Mouse (Mus musculus): ENCODE measurements around the gene Pyy.

Gene Pyy

GRCm38 (mm10) chr11:102107732-102108131, at the start of gene Pyy:
Gene Pyy (minus strand): TSS chr11:102107832.
- no peak for DNase-seq (ENCODE audit: low read depth)

GRCm38 (mm10) chr11:102156786-102157089, 49.1 kb upstream of the Pyy start:
- no peak for DNase-seq (ENCODE audit: low read depth)

DNA sequence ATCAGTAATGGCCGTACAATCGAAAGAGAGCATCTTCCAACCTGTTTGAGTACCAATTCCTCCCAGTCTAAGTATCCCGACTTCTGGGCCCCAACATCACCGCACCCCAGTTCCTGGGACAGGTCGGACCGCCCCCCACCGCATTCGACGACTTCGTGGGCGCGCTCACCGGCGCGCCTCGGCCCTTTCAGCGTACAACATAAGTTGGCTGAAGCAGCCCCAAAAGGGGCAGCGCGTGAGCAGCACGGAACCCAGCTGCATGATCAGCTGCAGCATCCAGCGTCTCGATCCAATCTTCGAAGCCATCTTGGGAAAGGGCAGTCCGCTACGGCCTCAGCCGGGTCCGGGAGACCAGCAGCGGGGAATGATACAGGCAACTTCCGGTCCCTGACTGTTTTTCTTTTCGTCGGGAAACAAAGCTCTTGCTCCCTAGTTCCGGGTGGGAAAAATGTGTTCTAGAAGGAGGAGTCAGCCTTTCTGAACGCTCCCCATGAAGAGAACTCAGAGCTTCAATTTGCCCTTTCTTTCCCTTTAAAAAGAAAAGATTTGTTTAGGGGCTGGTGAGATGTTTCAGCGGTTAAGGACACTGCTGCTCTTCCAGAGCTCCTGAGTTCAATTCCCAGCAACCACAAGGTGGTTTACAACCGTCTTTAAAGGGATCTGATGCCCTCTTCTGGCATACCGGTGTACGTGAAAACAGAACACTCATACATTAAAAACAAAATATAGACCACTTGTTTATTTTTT, 48.6 kb upstream of the Pyy start, which contains the start of gene Tmem101:
TSS of gene Tmem101 (minus strand) at position 366 of the 747 bp plus-strand sequence.
- peak; percentile 96 for DNase-seq (ENCODE audit: low read depth)

DNA sequence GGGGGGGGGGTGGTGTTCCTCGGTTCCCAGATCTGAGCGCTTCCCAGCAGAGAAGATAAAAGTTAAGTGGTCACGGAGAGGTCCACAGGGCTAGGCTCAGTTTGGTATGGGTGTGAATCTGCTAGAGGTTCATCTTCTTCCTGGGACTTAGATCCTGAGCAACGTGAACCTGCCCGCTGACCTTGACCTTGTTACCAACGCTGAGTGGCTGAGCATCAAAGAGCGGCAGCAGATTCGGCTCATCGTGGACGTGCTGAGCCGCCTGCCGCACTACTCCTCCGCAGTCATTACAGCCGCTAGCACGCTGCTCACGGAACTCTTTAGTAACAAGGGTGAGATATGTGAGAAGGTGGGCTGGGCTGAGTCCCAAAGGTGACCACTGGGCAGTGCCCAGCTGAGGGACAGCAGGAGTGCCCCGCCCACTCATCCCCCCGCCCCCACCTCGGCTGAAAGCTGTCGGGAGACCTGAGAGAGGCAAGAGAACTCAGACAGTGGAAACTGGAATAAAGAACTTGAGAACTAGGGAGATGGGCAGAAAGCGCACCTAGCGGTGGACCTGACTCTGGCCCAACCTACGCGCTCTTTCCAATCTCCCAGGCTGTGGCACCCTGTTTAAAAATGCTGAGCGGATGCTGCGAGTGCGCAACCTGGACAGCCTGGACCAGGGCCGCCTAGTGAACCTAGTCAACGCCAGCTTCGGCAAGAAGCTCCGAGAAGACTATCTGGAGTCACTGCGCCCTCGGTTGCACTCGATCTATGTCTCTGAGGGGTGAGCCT, 39.8 kb upstream of the Pyy start:
- no peak for DNase-seq (ENCODE audit: low read depth)

- DNase-seq (ENCODE audit: low read depth): no peak
Observed at GRCm38 (mm10) chr11:102146531-102146930, 38.9 kb upstream of the Pyy start.

- DNase-seq (ENCODE audit: low read depth): no peak
Observed at GRCm38 (mm10) chr11:102146005-102146404, 38.4 kb upstream of the Pyy start.

DNA sequence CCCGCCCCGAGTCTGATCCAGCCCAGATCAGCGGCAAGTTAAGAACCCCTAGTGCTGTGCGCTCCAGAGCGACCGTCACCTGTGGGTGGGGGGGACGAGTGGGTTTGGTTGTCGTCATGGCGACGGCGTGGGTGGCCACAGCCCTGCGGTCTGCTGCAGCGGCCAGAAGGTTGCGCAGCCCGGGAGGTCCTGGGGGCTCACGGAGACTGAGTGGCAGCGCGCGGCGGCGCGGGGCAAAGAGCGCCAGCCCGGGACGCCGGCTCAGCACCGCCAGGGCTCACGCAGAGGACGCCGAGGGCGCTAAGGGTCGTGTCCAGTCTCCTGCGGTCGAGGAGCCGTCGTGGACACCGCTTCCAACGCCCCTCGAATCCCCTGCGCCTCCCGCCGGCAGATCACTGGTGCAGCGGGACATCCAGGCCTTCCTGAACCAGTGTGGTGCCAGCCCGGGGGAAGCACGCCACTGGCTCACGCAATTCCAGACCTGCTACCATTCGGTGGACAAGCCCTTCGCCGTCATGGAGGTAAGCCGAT, 37.9 kb upstream of the Pyy start, which contains the start of gene Nags:
TSS of gene Nags (plus strand) at position 43 of the 531 bp plus-strand sequence.
- DNase-seq (ENCODE audit: low read depth): no peak

GRCm38 (mm10) chr11:102144957-102145470, 37.4 kb upstream of the Pyy start:
- DNase-seq (ENCODE audit: low read depth): no peak

GRCm38 (mm10) chr11:102142355-102142754, 34.7 kb upstream of the Pyy start:
- no peak for DNase-seq (ENCODE audit: low read depth)

GRCm38 (mm10) chr11:102140508-102140907, 32.9 kb upstream of the Pyy start:
- peak; percentile 84 for DNase-seq (ENCODE audit: low read depth)

- peak; percentile 80 for DNase-seq (ENCODE audit: low read depth)
Observed at GRCm38 (mm10) chr11:102138447-102138740, 30.8 kb upstream of the Pyy start.

DNA sequence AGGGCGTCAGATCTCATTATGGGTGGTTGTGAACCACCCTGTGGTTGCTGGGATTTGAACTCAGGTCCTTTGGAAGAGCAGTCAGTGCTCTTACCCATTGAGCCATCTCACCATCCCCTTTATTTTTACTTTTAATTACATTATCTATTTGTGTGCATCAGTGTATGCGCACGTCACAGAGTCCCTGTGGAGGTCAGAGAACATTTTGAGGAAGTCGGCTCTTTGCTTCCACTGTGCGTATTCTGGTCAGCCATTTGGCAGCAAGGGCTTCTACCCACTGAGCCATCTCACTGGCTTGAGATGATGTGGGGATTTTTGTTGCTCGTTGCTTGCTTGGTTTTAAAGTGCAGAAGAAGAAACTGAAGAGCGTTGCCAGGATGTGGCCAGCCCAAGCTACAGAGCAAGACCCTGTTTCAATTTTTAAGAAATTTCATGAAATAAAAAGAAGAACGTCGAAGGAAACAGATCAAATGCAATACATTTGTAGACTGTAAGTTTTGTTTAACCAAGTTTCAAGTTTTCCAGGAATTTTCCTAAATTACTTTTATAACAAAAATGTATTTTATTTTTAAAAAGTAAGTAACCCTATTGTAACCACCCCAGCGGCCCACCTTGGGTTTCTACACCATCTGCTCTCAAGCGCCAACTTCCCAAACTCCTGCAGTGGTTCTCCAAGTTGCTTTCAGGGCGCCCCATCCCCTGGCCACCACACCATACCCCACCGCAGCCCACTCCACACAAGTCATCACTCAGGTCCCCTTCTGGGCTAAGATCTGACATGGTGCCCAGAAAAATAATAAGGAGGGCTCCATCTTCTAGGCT, 30.2 kb upstream of the Pyy start:
- no peak for DNase-seq (ENCODE audit: low read depth)

- DNase-seq (ENCODE audit: low read depth): no peak
Observed at GRCm38 (mm10) chr11:102134516-102134915, 26.9 kb upstream of the Pyy start.

DNA sequence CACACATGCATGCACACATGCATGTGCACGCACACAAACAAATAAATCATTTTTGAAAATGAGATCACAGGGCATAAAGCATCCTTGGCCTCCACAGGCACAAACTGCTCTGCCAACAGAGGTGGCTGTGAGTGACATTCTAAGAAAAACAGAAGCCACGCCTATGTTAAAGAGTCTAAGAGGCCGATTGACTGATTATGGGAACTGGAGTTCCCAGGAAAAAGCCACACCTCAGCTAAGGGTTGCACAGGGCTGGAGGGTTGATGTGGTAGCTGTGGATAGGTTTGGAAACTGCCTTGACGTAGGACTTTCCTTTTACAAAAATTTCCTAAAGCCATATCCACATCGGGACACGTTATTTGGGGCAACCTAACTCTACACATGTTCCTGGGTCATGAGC, 9.8 kb upstream of the Pyy start:
- DNase-seq (ENCODE audit: low read depth): no peak

GRCm38 (mm10) chr11:102116241-102116640, 8.6 kb upstream of the Pyy start:
- no peak for DNase-seq (ENCODE audit: low read depth)

- DNase-seq (ENCODE audit: low read depth): no peak
Observed at GRCm38 (mm10) chr11:102111576-102111975, 3.9 kb upstream of the Pyy start.

- DNase-seq (ENCODE audit: low read depth): no peak
Observed at GRCm38 (mm10) chr11:102106911-102107310, 721 bp downstream of the Pyy start.

GRCm38 (mm10) chr11:102102485-102103258, 5.0 kb downstream of the Pyy start:
- DNase-seq (ENCODE audit: low read depth): peak; percentile 87

DNA sequence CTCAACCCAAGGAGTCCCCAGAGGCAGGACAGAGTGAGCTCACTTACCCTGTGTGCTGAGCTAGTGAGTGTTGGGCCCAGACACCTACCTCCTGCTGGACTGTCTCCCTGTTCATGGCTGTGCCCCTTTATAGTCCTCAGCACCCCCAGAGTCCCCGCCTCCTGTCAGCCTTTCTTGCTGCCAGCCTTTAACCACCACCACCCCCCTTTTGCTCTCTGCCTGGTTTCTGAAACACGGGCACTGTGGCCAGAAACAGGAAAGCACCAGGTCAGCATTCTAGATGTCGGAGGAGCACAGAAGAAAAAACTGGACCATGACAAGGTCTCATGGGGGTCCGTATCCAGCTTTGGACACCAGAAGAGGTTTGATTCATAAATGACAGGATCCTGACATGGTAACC, 6.4 kb downstream of the Pyy start, which contains the start of gene Ppy:
TSS of gene Ppy (minus strand) at position 101 of the 400 bp plus-strand sequence.
- no peak for DNase-seq (ENCODE audit: low read depth)

DNA sequence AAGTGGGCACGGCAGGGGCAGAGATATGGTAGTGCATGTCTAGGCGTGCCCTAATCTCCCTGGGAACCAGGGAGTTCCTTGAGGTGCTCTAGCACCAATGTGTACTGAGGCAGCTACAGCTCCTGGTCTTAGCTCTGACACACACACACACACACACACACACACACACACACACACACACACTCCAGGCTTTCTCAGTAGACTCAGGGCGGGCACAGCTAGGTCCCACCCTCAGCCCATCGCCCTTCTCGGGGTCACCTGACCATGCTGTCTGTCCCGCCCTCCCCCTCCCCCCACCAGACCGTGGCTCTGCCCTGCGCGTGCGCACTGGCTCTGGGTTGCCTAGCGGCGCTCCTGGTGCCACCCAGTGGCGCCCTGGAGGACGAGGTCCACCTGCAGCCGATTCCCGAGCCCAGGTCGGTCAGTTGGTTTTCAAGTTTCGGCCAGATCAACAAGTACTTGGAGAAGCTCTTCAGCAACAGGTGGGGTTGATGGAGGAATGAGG, 10.7 kb downstream of the Pyy start:
- no peak for DNase-seq (ENCODE audit: low read depth)

GRCm38 (mm10) chr11:102096446-102096845, 11.2 kb downstream of the Pyy start:
- no peak for DNase-seq (ENCODE audit: low read depth)

All from NIH3T3 (cell line).